Mouse (Mus musculus): ENCODE measurements around the gene C2cd2l.

GRCm38 (mm10) chr9:44288076-44288958 lies 31.8 kb downstream of the C2cd2l start, which contains the start of gene Abcg4:
- TF ChIP-seq CTCF (IDR thresholded peaks at IDR 0.05; ENCODE audit: low read depth) (no peak), EP300 (IDR thresholded peaks at IDR 0.05; ENCODE audit: low read depth) (peak; percentile 89)
